Mouse (Mus musculus) lung, embryonic 14.5 days (tissue): ENCODE results near the gene Samd4b. TPM values are rescaled to one million over a fixed set of nuclear protein-coding genes. Genes with fewer than 3 reads are reported as not detected.

ENCODE experiments used
- ATAC-seq: fragments of 200-750 bp; cut with Nextera tagmentation; 2 replicates; pipeline ENCODE4 v1.8.0; 2017; ENCODE audit warnings: mild to moderate bottlenecking, moderate TSS enrichment, moderate library complexity; ENCODE audit not compliant: insufficient read depth
- DNase-seq: peaks from one replicate; pipeline ENCODE4 v3.0.0-alpha.2; 2015
- H3K27ac ChIP-seq: fragments of 300-500 bp; sonication (generic); 2 replicates; pipeline ENCODE4 v1.5.1; 2014; ENCODE audit warnings: low read depth, mild to moderate bottlenecking, moderate library complexity
- H3K27me3 ChIP-seq: fragments of 300-500 bp; sonication (generic); 2 replicates; pipeline ENCODE4 v1.6.1; 2014; ENCODE audit warnings: low read length, control low read depth; ENCODE audit not compliant: insufficient read depth
- H3K36me3 ChIP-seq: fragments of 300-500 bp; sonication (generic); 2 replicates; pipeline ENCODE4 v1.6.1; 2014; ENCODE audit warnings: control low read depth; ENCODE audit not compliant: insufficient read depth
- H3K4me1 ChIP-seq: fragments of 300-500 bp; sonication (generic); 2 replicates; pipeline ENCODE4 v1.6.1; 2014; ENCODE audit warnings: antibody characterized with exemption, control low read depth; ENCODE audit not compliant: insufficient read depth
- H3K4me2 ChIP-seq: fragments of 300-500 bp; sonication (generic); 2 replicates; pipeline ENCODE4 v1.6.1; 2014; ENCODE audit warnings: mild to moderate bottlenecking
- H3K4me3 ChIP-seq: fragments of 300-500 bp; sonication (generic); 2 replicates; pipeline ENCODE4 v1.5.1; 2014; ENCODE audit warnings: low read depth, low read length
- H3K9ac ChIP-seq: fragments of 300-500 bp; sonication (generic); 2 replicates; pipeline ENCODE4 v1.6.1; 2014
- H3K9me3 ChIP-seq: fragments of 300-500 bp; sonication (generic); 2 replicates; pipeline ENCODE4 v1.6.1; 2016; ENCODE audit warnings: low read depth, low read length, control low read depth
- CTCF ChIP-seq: IDR thresholded peaks from 2 replicates; pipeline ENCODE4 v1.5.1; 2016; ENCODE audit warnings: antibody characterized with exemption, low read depth
- WGBS: fragments of 180-500 bp; shearing (Covaris S2); extraction: QIAGEN DNeasy Blood & Tissue Kit; methylation state at CpG from one replicate; pipeline ENCODE4 v1.1.7; 2014; 5-methylcytosine and 5-hydroxymethylcytosine counted together
- polyA plus RNA-seq: library from polyadenylated mRNA; unstranded; fragments of >200 nt; fragmentation: Nextera tagmentation; extraction: Ambion mirVana; gene quantifications from 2 replicates; pipeline ENCODE4 v1.2.1, GENCODE M21; 2014

Samd4b gene
- polyA plus RNA-seq, 1 experiment from 2014 or later: 34.0 TPM

- Histone ChIP-seq H3K36me3 (no peaks in the 10 kb centered on the region), H3K27me3 (0 out of 2 replicates have a peak, but pooled peaks cover 2% of the 10 kb centered on the region), H3K9ac (no peak overlapping the region), H3K4me1 (no peaks in the 10 kb centered on the region), H3K4me3 (no peak overlapping the region), H3K27ac (no peak overlapping the region), H3K4me2 (no peak overlapping the region), H3K9me3 (no peaks in the 10 kb centered on the region)
- WGBS: 74% methylated on average over 11 of the region's 11 CpGs
- ATAC-seq: no peak
- no peak for TF ChIP-seq CTCF
- no peak for DNase-seq
These were observed 115.1 kb downstream of the Samd4b start for GRCm38 (mm10) chr7:28482854-28483253.

- Histone ChIP-seq H3K4me1 (no peaks in the 10 kb centered on the region), H3K27ac (no peak overlapping the region), H3K27me3 (no peaks in the 10 kb centered on the region), H3K9me3 (no peaks in the 10 kb centered on the region), H3K36me3 (no peaks in the 10 kb centered on the region), H3K4me2 (no peak overlapping the region), H3K9ac (no peak overlapping the region), H3K4me3 (no peak overlapping the region)
- no peak for DNase-seq
- 3% methylated on average over 8 of the region's 8 CpGs for WGBS
- no peak for ATAC-seq
- TF ChIP-seq CTCF: no peak
These were observed 119.1 kb downstream of the Samd4b start for GRCm38 (mm10) chr7:28478854-28479253.

GRCm38 (mm10) chr7:28477363-28477762 is 120.6 kb downstream of the Samd4b start:
- H3K4me3 ChIP-seq: no peak overlapping the region
- no peaks in the 10 kb centered on the region for H3K9me3 ChIP-seq
- H3K4me1 ChIP-seq: no peaks in the 10 kb centered on the region
- H3K4me2 ChIP-seq: no peak overlapping the region
- ATAC-seq (no peak), DNase-seq (no peak)
- TF ChIP-seq CTCF: no peak
- WGBS: 76% methylated on average over 5 of the region's 5 CpGs
- no peaks in the 10 kb centered on the region for H3K27me3 ChIP-seq
- H3K36me3 ChIP-seq: no peaks in the 10 kb centered on the region
- H3K27ac ChIP-seq: no peak overlapping the region
- no peak overlapping the region for H3K9ac ChIP-seq

GRCm38 (mm10) chr7:28476191-28476590 is 121.8 kb downstream of the Samd4b start:
- Histone ChIP-seq H3K9me3 (no peaks in the 10 kb centered on the region), H3K4me2 (no peak overlapping the region), H3K27me3 (no peaks in the 10 kb centered on the region), H3K4me1 (no peaks in the 10 kb centered on the region), H3K4me3 (no peak overlapping the region), H3K27ac (no peak overlapping the region), H3K36me3 (no peaks in the 10 kb centered on the region), H3K9ac (no peak overlapping the region)
- TF ChIP-seq CTCF: peak; percentile 45
- ATAC-seq (no peak), DNase-seq (no peak)
- WGBS: 84% methylated on average over 6 of the region's 6 CpGs

- H3K9ac ChIP-seq: peak overlapping the region; percentile 55
- DNase-seq (peak; percentile 77), ATAC-seq (peak; percentile 88)
- peak overlapping the region; percentile 50 for H3K4me3 ChIP-seq
- peak; percentile 10; the same call in 1 of the 2 replicates for TF ChIP-seq CTCF
- H3K4me1 ChIP-seq: no peaks in the 10 kb centered on the region
- peaks cover 7% of the 10 kb centered on the region; the same call in 1 of the 2 replicates for H3K27me3 ChIP-seq
- peak overlapping the region; percentile 88 for H3K4me2 ChIP-seq
- WGBS: 1% methylated on average over 63 of the region's 63 CpGs
- H3K27ac ChIP-seq: no peak overlapping the region
- H3K36me3 ChIP-seq: peaks cover 13% of the 10 kb centered on the region
- H3K9me3 ChIP-seq: no peaks in the 10 kb centered on the region
These were observed 130.7 kb downstream of the Samd4b start for GRCm38 (mm10) chr7:28467213-28467751.

- Histone ChIP-seq H3K4me3 (peak overlapping the region; percentile 50), H3K9me3 (no peaks in the 10 kb centered on the region), H3K4me2 (peak overlapping the region; percentile 88), H3K27me3 (peaks cover 7% of the 10 kb centered on the region; the same call in 1 of the 2 replicates), H3K4me1 (no peaks in the 10 kb centered on the region), H3K27ac (no peak overlapping the region), H3K36me3 (peaks cover 18% of the 10 kb centered on the region), H3K9ac (peak overlapping the region; percentile 55)
- 23% methylated on average over 40 of the region's 40 CpGs for WGBS
- ATAC-seq (peak; percentile 17; the same call in 1 of the 2 replicates), DNase-seq (no peak)
- TF ChIP-seq CTCF: no peak; the same call in 1 of the 2 replicates
These were observed 131.2 kb downstream of the Samd4b start for GRCm38 (mm10) chr7:28466721-28467212.

GRCm38 (mm10) chr7:28464416-28465212 is 133.3 kb downstream of the Samd4b start:
- H3K27me3 ChIP-seq: peaks cover 7% of the 10 kb centered on the region; the same call in 1 of the 2 replicates
- no peaks in the 10 kb centered on the region for H3K9me3 ChIP-seq
- no peak for TF ChIP-seq CTCF
- peak overlapping the region; percentile 27; the same call in 1 of the 2 replicates for H3K4me2 ChIP-seq
- DNase-seq (peak; percentile 68), ATAC-seq (peak; percentile 55; the same call in 1 of the 2 replicates)
- H3K4me3 ChIP-seq: no peak overlapping the region
- H3K9ac ChIP-seq: no peak overlapping the region
- H3K4me1 ChIP-seq: no peaks in the 10 kb centered on the region
- H3K36me3 ChIP-seq: peaks cover 35% of the 10 kb centered on the region
- 53% methylated on average over 10 of the region's 10 CpGs for WGBS
- no peak overlapping the region for H3K27ac ChIP-seq
